Mouse (Mus musculus) left cerebral cortex, postnatal 36 days (tissue): Measurements from ENCODE around the gene Gnai2. TPM values are rescaled to one million over a fixed set of nuclear protein-coding genes. Genes with fewer than 3 reads are reported as not detected.

Source experiments
- DNase-seq, 2 experiments: peaks; one replicate each; pipeline ENCODE4 v3.0.0; 2021 to 2022; ENCODE audit warnings: low spot score in 2 of 2, mixed read lengths in 1 of 2
- intact Hi-C: fragments of 180-260 bp; cut with DNase I; formaldehyde crosslinking; loops from one replicate; pipeline ENCODE4 v1.15.1; 2025
- total RNA-seq, 2 experiments: library from RNA; stranded (reverse); gene quantifications; 2 replicates each; pipeline ENCODE4 v1.2.3; 2021

Gnai2 gene
- 100 to 1,000 TPM; 215 to 221 TPM for total RNA-seq

GRCm38 (mm10) chr9:107635279-107636028 lies at the start of gene Gnai2:
TSS of gene Gnai2 (minus strand) at chr9:107635367.
- peak; percentile 94 to 95 for DNase-seq
- intact Hi-C loops, result no loop called here

GRCm38 (mm10) chr9:107682405-107682804 lies 47.2 kb upstream of the Gnai2 start:
- intact Hi-C loops, result no loop called here
- DNase-seq, result no peak

GRCm38 (mm10) chr9:107679501-107679900 lies 44.3 kb upstream of the Gnai2 start, which contains the start of gene Gnat1:
TSS of gene Gnat1 (minus strand) at chr9:107679712.
- intact Hi-C loops, result no loop called here
- no peak for DNase-seq

- intact Hi-C loops, result no loop called here
Measured at GRCm38 (mm10) chr9:107678861-107679260, 43.7 kb upstream of the Gnai2 start.

GRCm38 (mm10) chr9:107677819-107678526 lies 42.8 kb upstream of the Gnai2 start:
- intact Hi-C loops, result loop anchor here (2.0 kb wide), 1 partner anchor 75 kb away; no protein-coding TSS in a partner anchor
- peak; percentile 51 to 74 for DNase-seq

More at GRCm38 (mm10) chr9:107678861-107679260, 43.7 kb upstream of the Gnai2 start:
- no peak for DNase-seq

- no peak for DNase-seq
- intact Hi-C loops, result loop anchor here (2.0 kb wide), 1 partner anchor 74 kb away; no protein-coding TSS in a partner anchor
Measured at GRCm38 (mm10) chr9:107677091-107677784, 42.1 kb upstream of the Gnai2 start.

GRCm38 (mm10) chr9:107676302-107676701 lies 41.1 kb upstream of the Gnai2 start:
- intact Hi-C loops, result loop anchor here (1.0 to 2.0 kb wide), 2 partner anchors 31 to 74 kb away; no protein-coding TSS in a partner anchor
- peak in 1 of 2 experiments; percentile 24 for DNase-seq

GRCm38 (mm10) chr9:107675671-107676301 lies 40.6 kb upstream of the Gnai2 start:
- DNase-seq, result peak; percentile 61 to 71
- intact Hi-C loops, result loop anchor here (1.0 to 2.0 kb wide), 2 partner anchors 30 to 73 kb away; no protein-coding TSS in a partner anchor

GRCm38 (mm10) chr9:107674609-107675429 lies 39.7 kb upstream of the Gnai2 start:
- no peak for DNase-seq
- intact Hi-C loops, result no loop called here

GRCm38 (mm10) chr9:107670259-107670658 lies 35.1 kb upstream of the Gnai2 start:
- DNase-seq, result no peak
- intact Hi-C loops, result no loop called here

- intact Hi-C loops, result no loop called here
- no peak for DNase-seq
Measured at GRCm38 (mm10) chr9:107669480-107669945, 34.3 kb upstream of the Gnai2 start, which contains the start of gene Slc38a3. TSS of gene Slc38a3 (minus strand) at chr9:107669530.

GRCm38 (mm10) chr9:107668916-107669315 lies 33.7 kb upstream of the Gnai2 start:
- DNase-seq, result no peak
- intact Hi-C loops, result no loop called here

GRCm38 (mm10) chr9:107668011-107668410 lies 32.8 kb upstream of the Gnai2 start:
- DNase-seq, result no peak
- intact Hi-C loops, result no loop called here

- DNase-seq, result peak; percentile 33 to 35
- intact Hi-C loops, result no loop called here
Measured at GRCm38 (mm10) chr9:107667219-107667618, 32.1 kb upstream of the Gnai2 start.

- no peak for DNase-seq
- intact Hi-C loops, result no loop called here
Measured at GRCm38 (mm10) chr9:107666751-107667205, 31.6 kb upstream of the Gnai2 start.

GRCm38 (mm10) chr9:107665308-107665707 lies 30.1 kb upstream of the Gnai2 start:
- no peak for DNase-seq
- intact Hi-C loops, result no loop called here

GRCm38 (mm10) chr9:107663525-107663924 lies 28.4 kb upstream of the Gnai2 start:
- intact Hi-C loops, result no loop called here
- no peak for DNase-seq

- no peak for DNase-seq
- intact Hi-C loops, result no loop called here
Measured at GRCm38 (mm10) chr9:107662342-107662741, 27.2 kb upstream of the Gnai2 start.
